Mouse (Mus musculus) G1E (cell line): ENCODE measurements around the gene Lin7b.
"Not testable (repeated sequence)": the region's sequence is repeated elsewhere in the genome, so short reads cannot be mapped to it uniquely, and the experiment has no call there.

Source experiments
- CTCF ChIP-seq: IDR thresholded peaks from 2 replicates; pipeline ENCODE4 v1.5.1; 2012; ENCODE audit warnings: low read depth, low read length, inconsistent platforms, mixed read lengths
- GATA2 ChIP-seq: IDR thresholded peaks from 2 replicates; pipeline ENCODE4 v1.6.1; 2012; ENCODE audit warnings: low read depth, low read length, inconsistent platforms, borderline replicate concordance
- POLR2AphosphoS5 ChIP-seq: IDR thresholded peaks from 2 replicates; pipeline ENCODE4 v1.6.1; 2012; ENCODE audit warnings: low read depth, low read length, inconsistent platforms; ENCODE audit not compliant: insufficient replicate concordance
- TAL1 ChIP-seq: conservative IDR thresholded peaks from 2 replicates; pipeline ENCODE4 v1.6.1; 2012; ENCODE audit warnings: low read depth, low read length, inconsistent platforms, mixed read lengths

DNA sequence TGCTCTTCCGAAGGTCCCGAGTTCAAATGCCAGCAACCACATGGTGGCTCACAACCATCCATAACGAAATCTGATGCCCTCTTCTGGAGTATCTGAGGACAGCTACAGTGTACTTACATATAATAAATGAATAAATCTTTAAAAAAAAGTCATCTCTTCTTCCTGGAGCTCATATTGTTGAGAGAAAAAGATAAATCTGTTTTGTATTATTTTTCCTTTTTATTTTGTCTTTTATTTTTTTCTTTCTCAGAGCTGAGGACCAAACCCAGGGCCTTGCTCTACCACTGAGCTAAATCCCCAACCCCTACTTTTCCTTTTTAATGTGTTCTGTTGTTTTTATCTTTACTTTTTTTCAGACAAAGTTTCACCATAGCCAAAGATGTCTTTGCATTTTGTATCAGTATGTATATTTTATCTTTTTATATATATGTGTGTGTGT, 26.0 kb upstream of the Lin7b start:
- TF ChIP-seq CTCF, GATA2, POLR2AphosphoS5, TAL1: not testable (repeated sequence)
